Mouse (Mus musculus): Measurements from ENCODE around the gene Akap6. TPM values are rescaled to one million over a fixed set of nuclear protein-coding genes. Genes with fewer than 3 reads are reported as not detected.
"Not testable (repeated sequence)": the region's sequence is repeated elsewhere in the genome, so short reads cannot be mapped to it uniquely, and the experiment has no call there.

Gene Akap6
- total RNA-seq, 2 experiments from 2014 or later: not detected

- 0 out of 2 replicates have a peak, but pooled peaks have one; percentile 27 for ATAC-seq (ENCODE audit: poor library complexity, severe bottlenecking)
These were observed 12.2 kb downstream of the Akap6 start for GRCm38 (mm10) chr12:52711382-52711781.

- no peak for ATAC-seq (ENCODE audit: poor library complexity, severe bottlenecking)
These were observed 12.9 kb downstream of the Akap6 start for GRCm38 (mm10) chr12:52711857-52712640.

- peak; percentile 80 for ATAC-seq (ENCODE audit: poor library complexity, severe bottlenecking)
These were observed 19.2 kb downstream of the Akap6 start for GRCm38 (mm10) chr12:52718392-52718791.

- no peak for ATAC-seq (ENCODE audit: poor library complexity, severe bottlenecking)
These were observed 20.0 kb downstream of the Akap6 start for GRCm38 (mm10) chr12:52719232-52719631.

GRCm38 (mm10) chr12:52719681-52720080 lies 20.5 kb downstream of the Akap6 start:
- no peak for ATAC-seq (ENCODE audit: poor library complexity, severe bottlenecking)

GRCm38 (mm10) chr12:52724039-52724615 lies 24.9 kb downstream of the Akap6 start:
- not testable (repeated sequence) for ATAC-seq (ENCODE audit: poor library complexity, severe bottlenecking)

GRCm38 (mm10) chr12:52726434-52727231 lies 27.4 kb downstream of the Akap6 start:
- ATAC-seq (ENCODE audit: poor library complexity, severe bottlenecking): no peak

GRCm38 (mm10) chr12:52729396-52729795 lies 30.2 kb downstream of the Akap6 start:
- ATAC-seq (ENCODE audit: poor library complexity, severe bottlenecking): no peak

GRCm38 (mm10) chr12:52735161-52735560 lies 36.0 kb downstream of the Akap6 start:
- ATAC-seq (ENCODE audit: poor library complexity, severe bottlenecking): peak; percentile 38; the same call in 1 of the 2 replicates

- ATAC-seq (ENCODE audit: poor library complexity, severe bottlenecking): no peak
These were observed 38.0 kb downstream of the Akap6 start for GRCm38 (mm10) chr12:52737151-52737550.

- no peak for ATAC-seq (ENCODE audit: poor library complexity, severe bottlenecking)
These were observed 40.1 kb downstream of the Akap6 start for GRCm38 (mm10) chr12:52739326-52739725.

GRCm38 (mm10) chr12:52741801-52742200 lies 42.6 kb downstream of the Akap6 start:
- ATAC-seq (ENCODE audit: poor library complexity, severe bottlenecking): no peak

GRCm38 (mm10) chr12:52750006-52750405 lies 50.8 kb downstream of the Akap6 start:
- no peak for ATAC-seq (ENCODE audit: poor library complexity, severe bottlenecking)

GRCm38 (mm10) chr12:52755649-52756048 lies 56.5 kb downstream of the Akap6 start:
- ATAC-seq (ENCODE audit: poor library complexity, severe bottlenecking): no peak

GRCm38 (mm10) chr12:52757881-52758280 lies 58.7 kb downstream of the Akap6 start:
- no peak for ATAC-seq (ENCODE audit: poor library complexity, severe bottlenecking)

GRCm38 (mm10) chr12:52764046-52764445 lies 64.9 kb downstream of the Akap6 start:
- ATAC-seq (ENCODE audit: poor library complexity, severe bottlenecking): no peak

- no peak for ATAC-seq (ENCODE audit: poor library complexity, severe bottlenecking)
These were observed 65.6 kb downstream of the Akap6 start for GRCm38 (mm10) chr12:52764810-52765209.

GRCm38 (mm10) chr12:52769561-52769960 lies 70.4 kb downstream of the Akap6 start:
- no peak for ATAC-seq (ENCODE audit: poor library complexity, severe bottlenecking)

GRCm38 (mm10) chr12:52771931-52772330 lies 72.7 kb downstream of the Akap6 start:
- ATAC-seq (ENCODE audit: poor library complexity, severe bottlenecking): no peak

GRCm38 (mm10) chr12:52772494-52773280 lies 73.5 kb downstream of the Akap6 start:
- ATAC-seq (ENCODE audit: poor library complexity, severe bottlenecking): no peak

GRCm38 (mm10) chr12:52773847-52774246 lies 74.7 kb downstream of the Akap6 start:
- no peak for ATAC-seq (ENCODE audit: poor library complexity, severe bottlenecking)

All from megakaryocyte, adult 5-6 weeks (primary cell).